Mouse (Mus musculus) mouse embryonic stem cell (cell line): ENCODE measurements around the gene Tomt.

Experiments used
- in situ Hi-C, 2 experiments: fragments of 300-500 bp; cut with MboI; formaldehyde crosslinking; loops; 1 replicate in 1 of 2; 3 replicates in 1 of 2; pipeline ENCODE4 v1.14.3; 2019 to 2020; ENCODE audit warnings: low sequenced_read_pairs in 2 of 2, low pct_unique_long_range_greater_than_20kb in 1 of 2, mixed read lengths in 1 of 2; ENCODE audit not compliant: unreplicated experiment in 1 of 2

Gene Tomt

DNA sequence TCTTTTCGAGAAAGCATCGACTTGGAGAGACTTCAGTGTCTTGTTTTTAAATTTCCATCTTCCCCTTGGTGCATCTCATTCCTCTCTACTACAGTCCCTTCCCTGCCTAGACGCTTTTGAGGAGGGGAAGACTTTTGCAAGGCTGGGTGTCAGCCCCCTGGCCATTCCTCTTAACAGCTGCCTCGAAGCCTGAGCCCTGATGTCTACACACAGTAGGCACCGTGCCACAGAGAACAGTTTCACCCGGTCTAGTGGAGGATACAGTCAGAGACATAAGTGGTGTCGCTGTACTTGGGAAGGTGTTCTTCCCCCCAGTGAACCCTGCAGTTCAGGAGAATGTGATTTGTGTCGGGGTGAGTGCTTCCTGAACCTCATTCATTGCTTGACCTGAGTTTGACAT lies 537 bp upstream of the Tomt start:
- in situ Hi-C loops = no loop called here

DNA sequence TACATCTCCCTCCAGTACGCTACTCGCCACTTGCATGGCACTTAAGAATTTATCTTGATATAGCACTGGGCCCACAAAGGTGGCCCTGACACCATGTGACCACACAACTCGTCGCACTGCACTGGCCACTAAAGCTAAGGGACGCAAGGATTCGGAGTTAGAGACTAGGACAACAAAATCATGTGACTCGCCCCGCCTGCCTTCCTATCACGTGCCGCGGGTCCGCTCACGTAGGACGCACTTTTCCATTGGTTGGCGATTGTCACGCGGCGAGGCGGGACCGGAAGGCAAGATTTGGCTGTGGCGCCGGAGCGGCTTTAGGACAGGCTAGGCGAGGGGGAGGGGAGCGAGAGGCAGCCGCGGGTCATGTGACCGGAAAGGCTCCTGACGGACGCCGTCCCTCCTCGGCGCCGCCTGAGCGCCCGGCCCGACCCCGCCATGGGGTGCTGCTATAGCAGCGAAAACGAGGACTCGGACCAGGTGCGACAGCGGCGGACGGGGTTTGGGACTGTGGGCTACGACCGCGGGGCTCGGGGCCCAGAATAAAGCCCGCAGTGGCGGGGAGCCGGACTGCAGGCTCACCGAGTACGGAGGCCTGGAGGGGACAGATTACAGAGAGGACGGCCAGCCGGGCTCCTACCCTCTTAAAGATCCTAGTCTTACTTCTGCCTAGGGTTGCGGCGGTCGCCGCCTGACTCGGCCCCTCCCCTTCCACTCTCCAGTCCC lies 435 bp downstream of the Tomt start, which contains the start of gene Lamtor1:
Lamtor1 (plus strand) TSS at position 344 of the 726 bp plus-strand sequence.
- in situ Hi-C loops = no loop called here

- in situ Hi-C loops = no loop called here
Measured at GRCm38 (mm10) chr7:101902846-101903245, 3.3 kb downstream of the Tomt start.

DNA sequence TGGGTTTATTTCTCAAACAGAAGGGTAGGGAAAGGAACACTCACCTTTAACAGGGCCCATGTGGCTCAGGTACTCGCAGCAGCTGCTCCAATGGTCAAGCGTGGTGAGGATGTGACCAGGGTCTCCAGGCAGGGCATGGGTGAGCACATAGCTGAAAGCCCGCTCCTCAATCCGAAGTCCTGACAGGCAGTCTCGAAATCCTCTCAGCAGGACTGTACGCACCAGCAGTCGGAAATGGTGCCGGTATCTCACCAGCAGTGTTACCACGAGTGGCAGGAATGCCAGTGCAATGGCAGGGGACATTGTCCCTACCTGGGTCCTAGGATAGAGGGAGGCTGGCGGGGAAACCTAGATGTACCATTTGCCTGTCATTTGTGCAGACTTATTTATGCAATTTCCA lies 4.2 kb downstream of the Tomt start:
- in situ Hi-C loops = no loop called here

- in situ Hi-C loops = no loop called here
Measured at GRCm38 (mm10) chr7:101900331-101901097, 5.6 kb downstream of the Tomt start.

- in situ Hi-C loops = no loop called here
Measured at GRCm38 (mm10) chr7:101896104-101897066, 9.8 kb downstream of the Tomt start.

- in situ Hi-C loops = no loop called here
Measured at GRCm38 (mm10) chr7:101895695-101896094, 10.5 kb downstream of the Tomt start.

DNA sequence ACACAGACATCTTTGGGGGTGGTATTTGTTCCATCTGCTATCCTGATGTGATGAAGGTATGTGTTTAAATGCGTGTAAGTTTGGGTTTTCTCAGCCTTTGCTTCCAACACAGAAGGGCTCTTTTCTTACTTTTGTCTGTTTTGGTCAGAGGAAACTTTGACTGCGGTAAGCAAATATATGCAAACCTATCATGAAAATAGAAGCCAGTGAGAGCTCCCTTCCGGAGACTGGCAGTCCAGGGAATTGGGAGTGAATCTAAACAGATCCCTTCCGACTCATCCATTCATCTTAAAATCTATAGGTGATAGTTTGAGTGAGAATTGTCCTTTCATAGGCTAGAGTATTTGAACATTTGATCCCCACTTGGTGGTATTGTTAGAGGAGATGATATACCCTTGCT lies 17.7 kb downstream of the Tomt start:
- in situ Hi-C loops = no loop called here

- in situ Hi-C loops = no loop called here
Measured at GRCm38 (mm10) chr7:101886274-101886673, 19.9 kb downstream of the Tomt start.

DNA sequence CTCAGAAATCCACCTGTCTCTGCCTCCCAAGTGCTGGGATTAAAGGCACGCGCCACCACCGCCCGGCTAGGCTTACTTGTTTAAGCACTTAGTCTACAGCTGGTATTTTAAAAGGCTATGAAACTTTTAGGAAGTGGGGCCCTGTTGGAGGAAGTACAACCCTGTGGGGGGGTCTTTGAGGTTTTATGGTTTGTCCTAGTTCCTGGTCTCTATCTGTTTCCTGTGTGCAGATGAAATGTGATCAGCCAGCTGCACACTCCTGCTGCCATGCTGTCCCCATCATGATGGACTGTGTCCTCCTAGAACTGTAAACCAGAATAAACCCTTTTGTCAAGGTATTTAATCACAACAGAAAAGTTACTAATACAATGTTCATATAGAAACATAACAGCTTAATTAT lies 22.0 kb downstream of the Tomt start:
- in situ Hi-C loops = no loop called here

- in situ Hi-C loops = no loop called here
Measured at GRCm38 (mm10) chr7:101882413-101883154, 23.6 kb downstream of the Tomt start.

DNA sequence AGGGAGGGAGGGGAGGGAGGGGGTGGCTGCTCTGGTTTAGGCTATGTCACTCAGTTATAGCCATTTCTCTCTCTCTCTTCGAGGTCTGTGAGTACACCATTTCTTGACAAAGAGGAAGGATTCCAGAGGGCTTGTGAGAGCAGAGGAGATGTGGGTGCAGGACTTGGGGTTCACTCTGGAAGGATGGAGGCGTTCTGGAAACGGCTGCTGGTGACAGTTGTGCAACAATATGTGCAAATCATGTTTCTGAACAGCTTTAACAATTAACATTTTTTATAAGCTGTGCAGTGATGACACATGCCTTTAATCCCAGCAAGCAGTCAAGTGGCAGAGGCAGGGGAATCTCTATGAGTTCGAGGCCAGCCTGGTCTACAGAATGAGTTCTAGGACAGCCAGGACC lies 25.3 kb downstream of the Tomt start:
- in situ Hi-C loops = no loop called here

DNA sequence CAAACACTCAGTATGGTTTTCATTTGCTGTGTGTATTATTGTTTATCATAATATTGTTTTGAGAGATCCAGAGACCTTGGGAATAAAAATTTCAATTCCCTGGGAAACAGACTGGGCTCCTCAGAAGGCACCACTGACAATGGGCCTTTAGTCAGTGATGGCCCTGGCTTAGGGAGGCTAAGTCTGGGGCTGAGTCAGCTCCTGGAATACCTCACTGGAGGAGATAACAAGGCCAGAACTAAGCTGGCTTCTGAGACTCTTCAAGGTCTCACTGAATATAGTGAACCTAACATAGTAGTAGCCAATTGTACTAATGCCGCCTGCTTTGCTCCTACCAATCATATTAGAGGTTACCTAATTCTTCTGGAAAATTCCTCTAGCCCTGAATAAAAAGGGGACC lies 30.2 kb downstream of the Tomt start:
- in situ Hi-C loops = no loop called here

GRCm38 (mm10) chr7:101871296-101871695 lies 34.9 kb downstream of the Tomt start:
- in situ Hi-C loops = no loop called here

DNA sequence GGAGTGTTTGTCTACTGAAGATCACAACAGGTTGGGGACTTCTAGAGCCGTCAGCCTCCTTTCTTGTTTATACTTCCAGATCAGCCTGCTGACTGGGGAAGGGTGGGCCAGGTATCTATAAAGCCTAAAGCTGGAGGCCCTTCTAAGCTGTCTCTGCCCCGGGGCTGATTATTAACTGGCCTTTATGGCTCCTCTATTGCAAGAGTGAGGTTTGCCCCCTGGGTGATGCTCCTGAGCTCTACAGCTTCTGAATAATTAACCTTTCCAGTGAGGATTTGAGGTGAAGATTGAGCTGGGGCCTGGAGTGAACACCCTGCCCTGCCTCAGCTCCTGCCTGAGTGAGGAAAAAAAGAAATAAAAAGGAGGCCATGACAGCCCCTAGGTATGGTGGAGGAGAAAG lies 35.5 kb downstream of the Tomt start, which contains the start of gene Folr1:
Folr1 (minus strand) TSS at position 160 of the 400 bp plus-strand sequence.
- in situ Hi-C loops = no loop called here

DNA sequence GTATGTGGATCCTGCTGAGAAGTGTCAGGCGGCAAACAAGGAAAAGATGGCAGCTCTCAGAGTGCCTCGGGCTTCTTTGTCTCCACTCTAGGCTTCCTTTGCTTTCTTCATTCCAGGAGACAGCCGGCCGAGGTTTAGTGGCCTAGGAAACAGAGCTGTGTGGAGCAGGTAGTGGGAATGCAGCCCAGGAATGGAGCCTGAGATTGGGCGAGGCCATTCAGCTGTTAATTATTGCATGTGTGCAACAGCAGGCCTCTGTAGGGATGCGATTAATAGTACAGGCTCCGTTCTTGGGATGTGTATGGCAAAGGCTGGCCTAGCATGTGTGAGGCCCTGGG lies 37.0 kb downstream of the Tomt start:
- in situ Hi-C loops = no loop called here

- in situ Hi-C loops = no loop called here
Measured at GRCm38 (mm10) chr7:101868241-101869162, 37.7 kb downstream of the Tomt start.
